Mouse (Mus musculus) right cerebral cortex, postnatal 4 days (tissue): ENCODE measurements at regions not wholly inside any gene's neighbourhood (a gene's known extent, or its start where the extent isn't known, plus 50 kb on each side); places are given as distances from the start of the nearest gene placed in this dataset.

Experiments used
- DNase-seq: peaks from one replicate; pipeline ENCODE4 v3.0.0-alpha.2; 2022

DNA sequence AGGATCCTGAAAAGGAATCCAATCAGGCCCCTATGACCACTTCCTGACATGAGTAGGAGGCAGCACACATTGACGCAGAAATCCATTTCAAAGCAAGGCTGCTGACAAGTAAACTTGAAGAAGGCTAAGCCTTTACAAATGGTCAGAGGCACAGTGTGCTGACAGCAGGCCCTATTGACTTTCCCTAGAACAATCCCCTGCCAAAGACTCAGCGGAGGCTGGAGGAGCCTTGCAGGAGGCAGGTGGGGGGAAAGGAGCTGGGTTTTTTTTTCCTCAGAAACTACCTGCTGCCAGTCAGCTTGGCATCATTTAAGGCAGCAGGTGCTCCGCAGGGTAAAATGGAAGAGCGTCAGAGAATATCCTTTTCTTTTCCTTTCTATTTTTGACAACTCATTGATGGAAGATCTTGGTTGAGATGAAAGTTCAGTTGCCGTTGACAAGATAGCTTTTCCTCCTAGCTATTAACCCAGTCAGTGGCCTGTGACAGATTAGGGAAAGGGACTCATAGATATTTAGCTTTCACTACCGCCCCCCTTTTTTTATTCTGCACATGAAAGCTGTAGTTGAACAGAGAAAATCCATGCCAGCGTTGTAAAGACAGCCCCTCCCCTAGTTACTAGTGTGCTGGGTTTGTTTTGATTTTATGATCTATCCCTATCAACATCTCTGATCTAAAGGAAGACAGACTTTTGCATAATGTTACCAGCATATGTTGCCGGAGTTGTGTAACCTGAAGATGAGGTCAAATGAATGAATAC is 210.6 kb downstream of the Csnka2ip start:
- no peak for DNase-seq

DNA sequence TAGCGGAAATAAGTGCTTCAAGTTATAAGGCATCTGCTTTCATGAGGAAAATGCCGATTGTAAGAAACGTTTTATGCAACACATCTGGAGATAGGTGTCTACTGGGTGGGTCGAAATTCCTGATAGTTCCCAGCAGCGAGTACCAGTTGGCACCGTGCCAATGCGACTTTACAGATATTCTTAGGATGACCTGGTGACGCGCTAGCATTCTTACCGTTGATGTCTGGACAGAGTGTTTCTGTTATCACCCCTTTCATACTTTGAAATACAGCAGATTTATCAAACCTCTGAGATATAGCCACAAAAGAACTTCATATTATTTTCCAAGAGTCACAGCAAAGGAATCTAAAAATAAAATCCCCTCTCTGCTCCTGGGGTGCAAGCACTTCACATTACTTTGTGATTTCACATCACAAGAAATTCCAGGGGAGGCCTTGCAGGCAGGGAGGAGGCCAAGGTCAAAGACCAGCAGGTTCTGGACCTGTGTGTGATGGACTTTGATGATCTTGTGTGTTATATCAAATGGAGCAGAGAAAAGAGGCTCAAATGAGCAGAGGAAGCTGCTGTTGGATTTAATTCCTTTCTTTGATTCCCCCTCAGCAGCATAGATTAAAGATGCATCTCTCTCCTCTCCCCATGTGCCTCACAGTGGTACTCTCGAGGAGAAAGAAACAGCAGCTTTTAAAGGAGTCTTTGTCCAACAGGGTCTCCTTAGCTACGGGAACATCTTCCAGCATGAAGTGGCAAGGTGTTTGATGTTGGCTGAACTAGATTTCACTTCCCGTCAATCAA is 233.4 kb downstream of the Csnka2ip start:
- DNase-seq, result no peak

DNA sequence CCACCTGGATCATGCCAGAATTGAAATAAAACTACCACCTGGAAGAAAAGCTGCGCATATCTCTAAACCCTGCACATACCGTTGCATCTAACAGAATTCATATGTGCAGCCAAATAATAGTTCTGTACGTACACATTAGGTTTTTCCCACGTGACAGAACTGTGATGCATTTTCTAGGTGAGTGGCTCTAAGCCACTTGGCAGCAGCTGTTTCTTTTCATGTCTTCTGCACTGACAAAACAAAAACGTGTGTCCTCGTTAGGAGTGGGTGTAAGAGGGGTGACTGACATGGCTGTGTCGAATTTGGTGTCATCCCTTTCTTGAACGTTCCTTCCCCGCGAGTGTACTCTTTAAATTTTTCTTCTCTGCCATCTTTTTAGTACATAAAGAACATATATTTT is 254.3 kb downstream of the Csnka2ip start:
- no peak for DNase-seq

DNA sequence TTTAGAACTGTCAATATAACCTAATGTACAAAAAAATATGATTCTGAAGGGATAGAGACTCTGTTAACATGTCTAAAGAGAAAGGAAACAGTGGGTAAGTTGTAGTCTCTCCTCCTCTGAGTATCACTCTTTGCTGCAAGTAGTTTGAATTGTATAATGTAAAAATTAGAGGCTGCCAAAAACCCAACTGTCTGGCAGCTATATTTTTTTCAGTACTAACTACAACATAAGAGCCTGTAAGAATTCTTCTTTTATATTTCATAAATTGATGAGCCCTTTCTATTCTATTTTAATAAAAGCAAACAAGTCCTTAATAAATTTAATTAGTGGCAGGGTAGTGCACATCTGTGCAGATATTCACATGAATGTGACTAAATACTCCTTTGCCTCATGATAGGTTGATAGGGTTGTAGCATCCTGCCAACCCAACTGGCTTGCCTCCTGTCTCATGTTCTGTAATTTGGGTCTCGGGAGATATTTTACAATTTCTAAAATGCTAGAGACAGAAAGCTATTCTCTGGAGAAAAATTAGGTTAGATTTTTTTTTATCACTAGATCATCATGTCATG is 269.2 kb downstream of the Csnka2ip start:
- no peak for DNase-seq

DNA sequence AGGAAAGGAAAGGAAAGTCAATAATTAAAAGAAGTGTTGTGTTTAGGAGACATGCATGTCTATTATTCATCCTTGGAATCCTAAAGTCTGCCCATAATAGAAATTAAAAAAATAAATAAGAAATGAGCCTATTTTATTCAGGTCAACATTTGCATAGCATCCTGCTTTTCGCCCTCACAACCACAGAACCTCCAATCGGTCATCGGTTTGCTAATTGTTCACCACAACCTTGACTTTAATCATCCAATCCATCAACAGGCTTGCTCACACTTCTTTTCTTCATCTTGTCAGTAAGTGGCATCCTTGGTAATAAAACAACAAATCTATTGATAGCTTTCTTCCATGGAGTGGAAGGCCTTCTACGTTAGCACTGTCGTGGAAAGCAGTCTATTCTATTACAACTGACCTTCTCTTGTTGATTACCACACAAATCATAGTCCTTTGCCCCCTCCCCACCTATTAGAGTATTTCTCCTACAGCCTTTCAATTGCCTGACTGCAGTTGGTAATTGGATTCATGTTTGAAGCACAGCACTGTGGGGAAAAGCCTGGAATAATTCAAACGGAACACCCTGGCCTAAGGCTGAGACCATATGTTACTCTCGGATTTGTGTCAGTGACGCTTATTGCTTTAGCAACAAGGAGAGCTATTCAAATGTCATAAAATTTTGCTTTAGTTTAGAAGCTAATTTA is 269.9 kb downstream of the Csnka2ip start:
- DNase-seq, result no peak

DNA sequence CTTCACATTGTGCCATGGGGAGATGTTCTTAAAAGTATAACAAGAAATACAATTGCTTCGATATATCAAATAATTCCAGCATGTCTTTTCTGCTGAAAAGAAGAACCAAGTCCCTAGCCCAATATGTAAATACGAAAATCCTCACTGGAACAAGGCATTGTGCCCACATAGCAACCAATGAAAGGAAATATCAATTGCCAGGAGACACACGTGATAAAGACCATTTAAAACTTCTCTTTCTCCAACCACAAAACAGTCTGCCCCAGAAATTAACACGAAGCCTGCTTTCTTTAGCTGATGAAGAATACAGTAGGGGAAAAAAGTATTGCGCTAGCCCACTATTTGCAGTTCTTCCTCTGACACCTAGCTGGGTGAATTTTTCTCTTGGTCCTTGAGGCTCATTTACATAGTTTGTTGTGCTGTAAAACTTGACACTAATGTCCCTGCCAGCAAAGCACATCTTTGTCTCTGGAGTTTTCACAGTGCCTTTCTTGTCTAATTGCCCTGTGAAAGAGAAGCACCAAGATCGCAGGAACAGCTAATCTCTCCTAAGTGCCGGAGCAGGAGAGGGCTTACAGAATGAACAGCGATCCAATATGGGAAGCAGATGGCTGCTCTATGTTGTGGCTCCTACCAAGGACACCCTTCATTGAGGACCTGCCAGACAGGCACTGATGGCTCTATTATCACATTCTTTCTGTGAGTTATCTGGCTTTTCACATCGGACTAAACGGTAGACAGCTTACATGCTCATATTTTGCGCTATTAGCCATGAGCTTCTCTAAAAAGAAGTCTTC is 272.7 kb downstream of the Csnka2ip start:
- no peak for DNase-seq

DNA sequence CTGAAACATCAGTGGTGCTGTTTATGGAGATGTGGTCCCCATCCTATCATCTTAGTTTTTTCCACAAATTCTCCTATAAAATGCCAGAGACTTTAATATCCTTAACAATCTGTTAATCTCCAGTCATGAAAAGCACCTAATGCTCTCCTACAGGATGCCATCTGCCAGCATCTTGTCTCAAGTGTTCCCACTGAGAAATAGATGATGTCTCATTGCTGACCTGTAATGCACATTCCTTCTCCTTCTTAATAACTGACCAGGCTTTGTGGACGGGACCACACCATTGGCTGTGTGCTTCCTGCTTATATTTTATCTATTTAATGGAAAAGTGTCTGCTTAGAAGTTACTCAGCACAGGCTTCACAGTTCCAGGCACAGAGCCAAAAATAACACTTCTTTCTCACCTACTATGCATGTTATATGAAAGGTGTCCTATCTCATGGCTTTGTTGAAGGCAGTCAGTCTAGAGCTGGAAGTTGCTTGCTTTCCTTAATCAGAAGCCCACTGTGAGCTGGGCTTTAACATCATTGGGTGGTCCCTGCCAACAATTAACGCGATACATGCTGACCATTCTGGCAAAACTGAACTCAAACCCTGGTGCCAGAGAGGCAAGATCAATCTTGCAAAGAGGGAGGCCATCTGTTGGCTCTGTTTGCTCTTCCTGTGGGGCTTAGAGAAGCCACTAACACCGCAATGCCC is 283.3 kb downstream of the Csnka2ip start:
- DNase-seq, result no peak

DNA sequence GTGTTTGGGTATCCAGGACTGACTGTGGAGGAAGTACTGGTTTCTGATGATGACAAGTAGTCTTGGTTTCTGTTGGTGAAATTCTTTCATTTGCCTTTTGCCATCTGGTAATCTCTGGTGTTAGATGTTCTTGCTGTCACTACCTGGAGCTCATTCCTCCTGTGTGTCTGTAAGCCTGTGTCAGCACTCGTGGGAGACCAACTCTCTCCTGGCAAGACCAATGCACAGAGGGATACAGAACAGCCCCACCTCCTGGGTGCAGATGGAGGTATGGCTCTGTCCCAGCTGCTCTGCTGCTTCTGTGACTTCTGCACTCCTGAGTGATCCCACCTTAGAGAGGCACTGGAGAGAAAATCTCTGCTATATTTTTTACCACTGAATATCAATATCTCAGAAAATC is 285.4 kb downstream of the Csnka2ip start:
- no peak for DNase-seq

DNA sequence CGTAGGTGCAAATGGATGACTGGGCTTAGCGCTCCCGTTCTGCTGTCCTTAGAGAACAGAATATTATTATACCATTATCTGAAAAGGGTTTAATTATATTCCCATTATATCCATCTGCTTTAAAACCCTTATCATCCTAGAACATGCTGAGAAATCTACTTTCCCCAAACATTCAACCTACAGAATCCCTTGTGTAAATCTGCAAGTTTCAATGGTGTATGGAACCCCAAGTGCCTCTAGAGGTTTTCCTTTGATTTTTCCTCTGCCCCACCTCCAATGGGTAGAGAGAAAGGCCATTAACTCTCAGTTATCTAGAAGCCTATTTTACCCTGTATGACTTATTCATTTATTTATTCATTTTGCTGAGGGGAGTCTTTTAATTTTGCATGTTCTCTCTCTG is 308.7 kb downstream of the Csnka2ip start:
- DNase-seq, result no peak

DNA sequence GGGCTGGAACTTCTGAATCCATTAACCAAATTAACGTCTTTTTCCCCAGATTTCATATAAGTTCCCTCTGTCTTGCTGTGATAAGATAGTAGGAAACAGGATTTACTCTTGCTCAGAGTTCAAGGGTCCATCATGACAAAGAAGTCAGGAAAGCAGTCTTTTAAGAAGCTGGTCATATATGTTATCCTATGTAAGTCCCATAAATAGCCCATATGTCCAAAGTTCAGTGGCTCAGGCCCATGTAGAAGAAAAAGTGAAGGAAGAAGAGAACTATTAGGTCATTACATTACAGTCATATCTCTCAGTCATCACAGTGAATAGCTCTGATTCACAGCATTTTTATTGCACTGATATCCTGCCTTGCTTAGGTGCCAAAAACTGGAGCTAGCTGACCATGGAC is 316.9 kb downstream of the Csnka2ip start:
- DNase-seq, result no peak

DNA sequence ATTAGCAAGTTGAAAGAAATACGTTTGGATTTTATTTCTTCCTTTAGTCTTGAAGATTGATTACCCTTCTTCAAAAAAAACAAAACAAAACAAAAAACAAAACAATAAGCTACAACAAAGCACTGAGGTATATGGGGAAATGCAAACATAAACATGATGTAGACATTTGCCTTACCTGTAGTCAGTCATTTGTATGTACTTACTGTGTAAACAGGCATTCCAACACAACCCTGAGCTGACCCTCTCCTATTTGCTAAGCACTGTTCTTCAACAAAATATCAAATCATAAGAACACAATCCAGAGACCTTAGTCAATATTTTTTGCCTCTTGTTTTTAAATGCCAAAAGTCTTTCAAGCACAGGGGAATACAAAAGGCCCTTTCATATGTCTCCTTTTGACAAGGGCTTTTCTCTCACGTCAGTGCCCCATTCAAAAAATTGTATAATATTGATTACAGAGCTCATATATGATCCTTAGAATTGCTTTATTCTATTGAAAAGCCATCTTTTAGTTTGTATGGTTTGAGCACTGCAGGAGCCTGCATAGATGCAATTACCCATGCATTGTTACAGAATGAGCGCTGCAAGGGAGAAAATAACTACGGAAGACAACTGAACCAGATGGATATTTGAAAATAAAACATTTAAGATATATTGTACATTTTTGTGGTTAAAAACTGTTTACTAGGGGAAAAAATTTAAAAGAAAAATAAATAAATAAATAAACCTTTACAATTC is 326.2 kb downstream of the Csnka2ip start:
- no peak for DNase-seq

DNA sequence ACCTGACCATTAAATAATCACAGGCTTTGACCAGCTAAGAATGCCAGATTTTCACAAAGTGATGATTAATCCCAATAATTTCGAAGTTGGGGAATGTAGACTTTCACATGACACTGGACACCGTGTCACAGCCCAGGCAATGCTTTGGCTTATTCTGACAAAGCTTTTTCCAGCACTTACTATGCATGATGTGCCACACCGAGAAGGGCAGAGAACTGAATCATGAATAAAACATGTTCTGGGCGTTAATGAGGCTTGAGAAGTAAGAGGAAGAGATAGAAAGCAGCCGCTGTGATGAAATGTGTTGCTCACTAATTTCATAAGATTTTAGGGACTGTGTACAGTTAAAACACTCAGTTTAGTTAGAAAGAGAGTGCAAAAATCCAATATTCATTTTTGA is 326.8 kb downstream of the Csnka2ip start:
- DNase-seq, result no peak

DNA sequence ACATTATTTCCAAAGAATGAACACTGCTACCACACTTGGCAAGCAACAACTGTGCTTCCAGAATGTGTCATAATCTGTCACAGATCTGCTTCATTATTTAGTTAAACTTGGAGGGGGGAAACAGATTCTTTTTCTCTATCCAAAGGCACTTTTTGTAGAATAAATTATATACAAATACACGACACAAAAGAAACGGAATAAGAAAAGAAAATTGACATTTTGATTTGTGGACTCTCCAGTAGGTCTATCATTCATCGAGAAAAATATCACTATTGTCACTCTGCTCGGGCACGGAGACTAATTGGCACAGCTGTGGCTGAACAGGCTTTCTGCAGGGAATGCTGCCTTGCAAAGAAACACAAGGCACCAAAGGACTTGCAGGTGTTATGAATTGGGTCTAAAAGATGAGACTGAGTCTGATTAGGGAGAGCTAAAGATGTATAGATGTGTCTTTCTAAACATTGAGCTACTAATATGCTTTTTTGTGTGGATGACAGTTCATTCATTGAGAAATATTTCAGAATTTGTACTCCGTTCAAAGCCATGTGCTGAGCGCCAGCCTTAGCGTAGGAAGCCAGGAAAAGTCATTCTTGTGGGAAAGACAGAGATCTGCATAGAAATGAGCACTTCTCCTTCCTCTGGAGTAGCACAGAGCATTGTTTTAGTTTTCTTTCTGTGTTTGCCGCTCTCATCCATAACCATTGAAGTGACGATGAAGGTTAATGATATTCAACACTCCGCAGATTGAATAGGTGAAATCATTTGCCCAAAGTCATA is 337.1 kb downstream of the Csnka2ip start:
- peak; percentile 7 for DNase-seq

DNA sequence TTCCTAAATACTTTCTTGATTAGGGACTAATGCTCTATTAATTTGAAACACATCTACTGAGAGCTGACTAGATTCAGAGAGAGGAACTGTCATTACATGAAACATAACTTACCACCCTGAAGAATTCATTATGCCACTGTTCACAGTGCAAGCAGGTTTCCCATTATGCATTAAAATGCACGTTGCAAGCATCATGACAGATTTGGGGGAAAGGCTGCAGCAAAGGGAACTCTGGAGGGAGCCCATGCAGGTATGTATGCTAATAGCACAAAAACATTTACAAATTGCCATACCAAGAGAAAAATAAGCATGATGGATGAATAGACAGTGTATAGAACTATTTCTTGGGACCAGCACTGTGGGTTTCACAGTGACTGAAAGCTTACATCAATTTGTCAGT is 351.1 kb downstream of the Csnka2ip start:
- no peak for DNase-seq

DNA sequence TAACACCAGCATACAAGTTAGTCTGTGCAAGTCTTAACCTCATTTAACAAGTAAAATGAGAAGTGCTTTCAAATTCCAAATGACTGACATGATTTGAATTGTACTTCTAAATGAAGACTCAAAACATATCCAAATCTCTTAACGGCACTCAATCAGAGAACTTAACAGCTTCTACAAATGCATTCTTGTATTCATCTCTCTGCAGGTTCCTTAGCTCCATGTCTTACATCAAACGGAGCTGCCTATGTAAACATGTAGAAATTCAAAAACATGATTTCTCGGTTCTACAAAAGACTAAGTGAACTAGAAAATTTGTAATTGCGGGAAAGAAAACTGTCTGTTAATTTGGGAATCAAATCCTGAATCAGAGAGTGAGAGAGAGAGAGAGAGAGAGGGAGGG is 353.5 kb downstream of the Csnka2ip start:
- DNase-seq, result no peak

DNA sequence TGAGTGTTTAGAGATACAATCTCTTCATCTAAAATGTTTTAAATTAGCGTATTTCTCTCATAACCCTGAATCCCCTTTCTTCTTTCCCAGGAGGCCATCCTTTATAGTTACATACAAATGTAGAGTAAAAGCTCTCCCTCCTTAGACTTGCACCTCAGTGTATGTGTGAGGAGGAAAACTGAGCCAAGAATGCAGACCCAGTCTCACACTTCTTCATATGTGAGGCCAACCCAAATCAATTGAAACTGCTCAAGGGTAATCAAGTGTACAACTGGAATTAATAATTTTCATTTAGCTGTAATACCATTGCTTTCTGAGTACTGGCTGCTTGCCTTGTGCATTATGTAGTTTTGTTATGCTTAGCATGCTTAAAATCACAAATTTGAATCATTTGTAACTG is 356.3 kb downstream of the Csnka2ip start:
- no peak for DNase-seq

DNA sequence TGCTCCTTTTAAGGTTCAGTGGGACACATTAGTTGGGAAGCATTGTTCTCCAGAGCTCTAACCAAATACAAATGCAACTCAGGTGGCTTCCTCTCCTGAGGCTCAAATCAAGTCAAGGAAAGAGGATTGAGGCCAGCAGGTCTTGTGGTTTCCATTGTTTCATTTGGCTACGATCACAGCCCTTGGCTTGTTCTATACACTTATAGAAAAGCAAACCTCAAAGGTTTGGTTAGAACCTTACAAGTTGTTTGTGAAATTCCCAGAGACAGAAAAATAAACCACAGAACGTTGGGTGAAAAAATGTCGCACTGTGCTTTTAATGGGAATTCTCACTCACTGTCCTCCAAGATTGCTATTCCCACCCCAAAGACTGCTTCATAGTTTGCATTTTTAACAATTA is 360.4 kb upstream of the Epha3 start:
- no peak for DNase-seq

DNA sequence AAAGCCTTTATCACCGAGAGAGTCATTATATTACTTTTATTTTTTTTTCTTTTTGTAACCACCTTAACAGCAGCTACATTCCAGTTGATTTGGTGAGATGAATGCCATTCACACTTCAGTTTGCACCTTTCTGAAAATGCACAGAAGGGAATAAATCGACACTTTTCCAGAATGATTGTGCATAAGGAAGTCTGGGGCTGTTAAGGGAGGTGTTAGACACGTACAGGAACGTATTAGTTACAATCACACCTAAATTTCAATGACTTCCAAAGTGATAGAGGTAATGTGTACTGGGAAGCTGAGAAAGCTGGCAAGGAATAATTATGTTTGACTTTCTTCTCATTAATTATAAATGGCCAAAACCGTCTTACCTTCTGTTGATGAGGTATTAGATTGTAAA is 352.7 kb upstream of the Epha3 start:
- DNase-seq, result no peak

DNA sequence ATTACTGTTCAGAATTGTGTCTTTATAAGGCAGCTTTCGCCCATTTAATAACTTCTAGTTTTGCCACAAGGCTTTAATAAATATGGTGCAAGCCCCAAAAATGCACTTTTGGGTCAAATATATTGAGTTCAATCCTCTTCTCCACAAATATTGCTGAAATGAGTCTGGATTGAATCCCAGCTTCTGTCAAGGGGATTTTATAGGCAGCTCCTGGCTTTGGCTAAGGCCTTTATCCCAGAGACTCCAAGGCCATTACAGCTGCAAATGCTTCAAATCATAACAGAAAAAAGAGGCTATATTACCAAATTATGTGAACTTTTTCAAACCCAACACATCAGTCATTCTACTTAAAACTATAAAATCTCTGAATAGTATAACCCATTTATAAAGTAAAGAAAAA is 347.9 kb upstream of the Epha3 start:
- no peak for DNase-seq

DNA sequence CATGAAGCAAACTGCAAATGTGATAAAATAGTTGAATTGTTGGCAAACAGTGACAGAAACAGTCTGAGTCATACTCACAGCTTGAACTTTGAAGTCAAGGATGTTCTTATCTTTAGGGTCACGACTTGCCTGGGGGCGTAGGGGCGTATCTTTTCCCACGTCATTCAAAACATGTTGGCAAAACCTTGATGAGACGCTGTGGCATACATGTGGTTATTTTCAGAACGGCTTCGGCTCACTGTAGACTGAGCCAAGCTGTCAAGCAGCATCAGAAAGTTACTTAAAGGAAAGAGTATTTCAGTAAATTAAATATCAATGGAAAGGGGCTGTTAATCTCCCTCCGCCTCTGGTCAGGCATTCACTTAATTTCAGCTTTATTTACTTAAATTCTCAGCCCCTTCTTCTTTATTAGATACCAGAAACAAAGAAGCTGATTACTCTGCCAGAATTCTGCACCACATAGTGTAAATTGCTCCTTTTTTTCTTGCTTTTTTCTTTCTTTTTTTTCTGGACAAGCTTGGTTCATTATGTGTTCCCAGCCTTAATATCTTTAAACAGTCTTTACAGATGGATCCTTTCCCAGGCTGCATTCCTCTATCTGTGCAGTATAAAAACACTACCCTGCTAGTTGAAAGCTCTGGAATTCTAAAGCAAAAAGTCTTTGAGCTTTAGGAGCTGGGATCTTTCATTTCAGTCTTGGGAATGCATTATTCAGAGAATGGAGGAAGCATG is 302.9 kb upstream of the Epha3 start:
- peak; percentile 4 for DNase-seq
